Mouse (Mus musculus): ENCODE measurements around the gene Col4a3.

- TF ChIP-seq GATA1 (IDR thresholded peaks at IDR 0.05; ENCODE audit: borderline replicate concordance, low read length) = no peak
- TF ChIP-seq FLI1 (IDR thresholded peaks at IDR 0.05; ENCODE audit: low read length) = no peak
Measured at GRCm38 (mm10) chr1:82576182-82576581, 10.5 kb upstream of the Col4a3 start.

All from megakaryocyte, embryonic 14.5 days (primary cell).